Mouse (Mus musculus) embryonic facial prominence, embryonic 11.5 days (tissue): Measurements from ENCODE around the gene Scube3. TPM values are rescaled to one million over a fixed set of nuclear protein-coding genes. Genes with fewer than 3 reads are reported as not detected.
A peak's percentile ranks its signal among the peaks of the same experiment; 100 is the strongest.
"Not testable (repeated sequence)": the region's sequence is repeated elsewhere in the genome, so short reads cannot be mapped to it uniquely, and the experiment has no call there.

Source experiments
- ATAC-seq: fragments of 200-750 bp; cut with Nextera tagmentation; replicated peaks from 2 replicates; pipeline ENCODE4 v1.8.0; 2017; ENCODE audit warnings: low read depth; ENCODE audit not compliant: insufficient number of reproducible peaks, low FRiP score, low TSS enrichment
- DNase-seq: peaks from one replicate; pipeline ENCODE4 v3.0.0-alpha.2; 2015; ENCODE audit warnings: low spot score
- H3K27ac ChIP-seq: fragments of 300-500 bp; sonication (generic); replicated peaks from 2 replicates; pipeline ENCODE4 v1.5.1; 2014; ENCODE audit warnings: mild to moderate bottlenecking, low read depth, low read length, control low read depth
- H3K27me3 ChIP-seq: fragments of 300-500 bp; sonication (generic); 2 replicates; pipeline ENCODE4 v1.6.1; 2014; ENCODE audit warnings: mild to moderate bottlenecking, low read length, moderate library complexity, mixed read lengths; ENCODE audit not compliant: control insufficient read depth, insufficient read depth
- H3K36me3 ChIP-seq: fragments of 300-500 bp; sonication (generic); replicated peaks from 2 replicates; pipeline ENCODE4 v1.6.1; 2014; ENCODE audit warnings: low read depth, mild to moderate bottlenecking, low read length, moderate library complexity, mixed read lengths; ENCODE audit not compliant: control insufficient read depth, insufficient read depth
- H3K4me1 ChIP-seq: fragments of 300-500 bp; sonication (generic); 2 replicates; pipeline ENCODE4 v1.6.1; 2014; ENCODE audit warnings: low read length, mixed read lengths; ENCODE audit not compliant: control insufficient read depth, insufficient read depth
- H3K4me2 ChIP-seq: fragments of 300-500 bp; sonication (generic); 2 replicates; pipeline ENCODE4 v1.6.1; 2014; ENCODE audit warnings: low read depth, mild to moderate bottlenecking, control low read depth, low read length, moderate library complexity
- H3K4me3 ChIP-seq: fragments of 300-500 bp; sonication (generic); 2 replicates; pipeline ENCODE4 v1.5.1; 2014; ENCODE audit warnings: low read depth, low read length, control low read depth
- H3K9ac ChIP-seq: fragments of 300-500 bp; sonication (generic); replicated peaks from 2 replicates; pipeline ENCODE4 v1.6.1; 2014; ENCODE audit warnings: mild to moderate bottlenecking, control low read depth, low read length
- H3K9me3 ChIP-seq: fragments of 300-500 bp; sonication (generic); replicated peaks from 2 replicates; pipeline ENCODE4 v1.6.1; 2016; ENCODE audit warnings: mild to moderate bottlenecking, low read length, inconsistent platforms, mixed read lengths; ENCODE audit not compliant: control insufficient read depth
- WGBS: fragments of 180-500 bp; shearing (Covaris S2); extraction: QIAGEN DNeasy Blood & Tissue Kit; methylation state at CpG from one replicate; pipeline ENCODE4 v1.1.7; 2014; 5-methylcytosine and 5-hydroxymethylcytosine counted together
- polyA plus RNA-seq: library from polyadenylated mRNA; unstranded; fragments of >200 nt; fragmentation: Nextera tagmentation; extraction: Ambion mirVana; gene quantifications from 2 replicates; pipeline ENCODE4 v1.2.1, GENCODE M21; 2014

Scube3 gene
- polyA plus RNA-seq, 1 experiment from 2014 or later = 8.6 TPM

- 31% methylated on average over 4 of the region's 4 CpGs for WGBS
Measured at GRCm38 (mm10) chr17:28213236-28213635, 71.3 kb downstream of the Scube3 start.

GRCm38 (mm10) chr17:28216791-28217190 lies 74.8 kb downstream of the Scube3 start:
- 84% methylated on average over 9 of the region's 9 CpGs for WGBS
- Histone ChIP-seq H3K4me3 (no peak overlapping the region), H3K9me3 (no peaks in the 10 kb centered on the region), H3K4me2 (no peak overlapping the region), H3K27me3 (no peaks in the 10 kb centered on the region), H3K9ac (no peak overlapping the region), H3K27ac (no peak overlapping the region), H3K4me1 (no peaks in the 10 kb centered on the region; the same call in 1 of the 2 replicates), H3K36me3 (no peaks in the 10 kb centered on the region)
- DNase-seq = no peak
- no peak for ATAC-seq

More at GRCm38 (mm10) chr17:28213236-28213635, 71.3 kb downstream of the Scube3 start:
- ATAC-seq (no peak), DNase-seq (peak; percentile 12)
- Histone ChIP-seq H3K9me3 (no peaks in the 10 kb centered on the region), H3K9ac (no peak overlapping the region), H3K4me3 (no peak overlapping the region), H3K4me2 (no peak overlapping the region), H3K27me3 (no peaks in the 10 kb centered on the region), H3K27ac (no peak overlapping the region), H3K36me3 (no peaks in the 10 kb centered on the region), H3K4me1 (no peaks in the 10 kb centered on the region; the same call in 1 of the 2 replicates)

GRCm38 (mm10) chr17:28217721-28218649 lies 76.0 kb downstream of the Scube3 start:
- no peaks in the 10 kb centered on the region for H3K36me3 ChIP-seq
- H3K9me3 ChIP-seq = no peaks in the 10 kb centered on the region
- peak overlapping the region; percentile 44; the same call in 1 of the 2 replicates for H3K27ac ChIP-seq
- H3K4me1 ChIP-seq = no peaks in the 10 kb centered on the region; the same call in 1 of the 2 replicates
- WGBS = 19% methylated on average over 23 of the region's 23 CpGs
- DNase-seq (peak; percentile 46), ATAC-seq (no peak)
- H3K9ac ChIP-seq = peak overlapping the region; percentile 22
- no peak overlapping the region for H3K4me3 ChIP-seq
- H3K27me3 ChIP-seq = no peaks in the 10 kb centered on the region
- H3K4me2 ChIP-seq = no peak overlapping the region

- not testable (repeated sequence) for H3K4me2 ChIP-seq, H3K36me3 ChIP-seq, H3K9me3 ChIP-seq, H3K4me1 ChIP-seq, H3K27ac ChIP-seq, H3K4me3 ChIP-seq, DNase-seq, ATAC-seq, H3K9ac ChIP-seq, H3K27me3 ChIP-seq
- WGBS = 90% methylated on average over 10 of the region's 10 CpGs
Measured at GRCm38 (mm10) chr17:28222463-28222862, 80.5 kb downstream of the Scube3 start.

GRCm38 (mm10) chr17:28223561-28224391 lies 81.8 kb downstream of the Scube3 start:
- H3K9me3 ChIP-seq = no peaks in the 10 kb centered on the region
- peak; percentile 77 for ATAC-seq
- H3K4me2 ChIP-seq = peak overlapping the region; percentile 61
- no peaks in the 10 kb centered on the region for H3K36me3 ChIP-seq
- no peak overlapping the region for H3K27ac ChIP-seq
- peak; percentile 89 for DNase-seq
- H3K9ac ChIP-seq = peak overlapping the region; percentile 64
- H3K4me1 ChIP-seq = no peaks in the 10 kb centered on the region; the same call in 1 of the 2 replicates
- peak overlapping the region; percentile 32 for H3K4me3 ChIP-seq
- no peaks in the 10 kb centered on the region for H3K27me3 ChIP-seq
- WGBS = 2% methylated on average over 46 of the region's 46 CpGs

Other genes with a start within 250 kb of the Scube3 start
- 12.3 and 13.3 TPM in 2 replicates for gene Anks1, start 232.8 kb upstream of the Scube3 start, polyA plus RNA-seq
- 104 and 109 TPM in 2 replicates for gene Taf11, start 232.3 kb upstream of the Scube3 start, polyA plus RNA-seq
- gene Tcp11, start 61.5 kb upstream of the Scube3 start, polyA plus RNA-seq = 1.1 and 1.3 TPM in 2 replicates
- 26.8 and 28.3 TPM in 2 replicates for gene Zfp523, start 35.0 kb downstream of the Scube3 start, polyA plus RNA-seq
- 2.6 and 3.0 TPM in 2 replicates for gene Def6, start 65.6 kb downstream of the Scube3 start, polyA plus RNA-seq
- gene Ppard, start 90.6 kb downstream of the Scube3 start, polyA plus RNA-seq = 1.9 and 2.0 TPM in 2 replicates
- 18.8 and 21.2 TPM in 2 replicates for gene Fance, start 171.4 kb downstream of the Scube3 start, polyA plus RNA-seq
- gene Rpl10a, start 186.3 kb downstream of the Scube3 start, polyA plus RNA-seq = 562 and 613 TPM in 2 replicates
- 8.6 and 9.0 TPM in 2 replicates for gene Tead3, start 208.7 kb downstream of the Scube3 start, polyA plus RNA-seq
- 3.4 and 3.6 TPM in 2 replicates for gene Tulp1, start 223.1 kb downstream of the Scube3 start, polyA plus RNA-seq